Mouse (Mus musculus) hindbrain, embryonic 14.5 days (tissue): Measurements from ENCODE around the gene 4833423E24Rik. TPM values are rescaled to one million over a fixed set of nuclear protein-coding genes. Genes with fewer than 3 reads are reported as not detected.

Experiments
- ATAC-seq: fragments of 200-750 bp; cut with Nextera tagmentation; 2 replicates; pipeline ENCODE4 v1.8.0; 2017; ENCODE audit warnings: moderate number of reproducible peaks, mild to moderate bottlenecking, moderate TSS enrichment, moderate library complexity; ENCODE audit not compliant: low FRiP score
- DNase-seq: peaks from one replicate; pipeline ENCODE4 v3.0.0-alpha.2; 2015; ENCODE audit warnings: low spot score
- H3K27ac ChIP-seq: fragments of 300-500 bp; sonication (generic); 2 replicates; pipeline ENCODE4 v1.5.1; 2014; ENCODE audit warnings: mild to moderate bottlenecking, moderate library complexity
- H3K27me3 ChIP-seq: fragments of 300-500 bp; sonication (generic); 2 replicates; pipeline ENCODE4 v1.6.1; 2014; ENCODE audit warnings: mild to moderate bottlenecking, low read length, mixed read lengths; ENCODE audit not compliant: control insufficient read depth, insufficient read depth
- H3K36me3 ChIP-seq: fragments of 300-500 bp; sonication (generic); replicated peaks from 2 replicates; pipeline ENCODE4 v1.6.1; 2014; ENCODE audit not compliant: control insufficient read depth, insufficient read depth
- H3K4me1 ChIP-seq: fragments of 300-500 bp; sonication (generic); replicated peaks from 2 replicates; pipeline ENCODE4 v1.6.1; 2014; ENCODE audit warnings: antibody characterized with exemption, low read length, mixed read lengths; ENCODE audit not compliant: control insufficient read depth, insufficient read depth
- H3K4me2 ChIP-seq: fragments of 300-500 bp; sonication (generic); replicated peaks from 2 replicates; pipeline ENCODE4 v1.6.1; 2014; ENCODE audit warnings: mild to moderate bottlenecking, moderate library complexity
- H3K4me3 ChIP-seq: fragments of 300-500 bp; sonication (generic); replicated peaks from 2 replicates; pipeline ENCODE4 v1.5.1; 2014; ENCODE audit warnings: mild to moderate bottlenecking, low read length
- H3K9ac ChIP-seq: fragments of 300-500 bp; sonication (generic); 2 replicates; pipeline ENCODE4 v1.6.1; 2014
- H3K9me3 ChIP-seq: fragments of 300-500 bp; sonication (generic); 2 replicates; pipeline ENCODE4 v1.6.1; 2016; ENCODE audit warnings: low read length; ENCODE audit not compliant: control insufficient read depth
- WGBS: fragments of 180-500 bp; shearing (Covaris S2); extraction: QIAGEN DNeasy Blood & Tissue Kit; methylation state at CpG from one replicate; pipeline ENCODE4 v1.1.7; 2014; 5-methylcytosine and 5-hydroxymethylcytosine counted together
- polyA plus RNA-seq: library from polyadenylated mRNA; unstranded; fragments of >200 nt; fragmentation: Nextera tagmentation; extraction: Ambion mirVana; gene quantifications from 2 replicates; pipeline ENCODE4 v1.2.1, GENCODE M21; 2014

Gene 4833423E24Rik
- 0.13 and 0.29 TPM in 2 replicates for polyA plus RNA-seq

- H3K9me3 ChIP-seq, result no peaks in the 10 kb centered on the region
- H3K27ac ChIP-seq, result no peak within 1 kb of the TSS
- no peak within 1 kb of the TSS for H3K4me2 ChIP-seq
- no peak within 1 kb of the TSS for H3K4me3 ChIP-seq
- H3K36me3 ChIP-seq, result no peaks in the 10 kb centered on the region
- H3K9ac ChIP-seq, result no peak within 1 kb of the TSS
- DNase-seq, result no peak
- H3K27me3 ChIP-seq, result no peaks in the 10 kb centered on the region
- H3K4me1 ChIP-seq, result no peaks in the 10 kb centered on the region
- 0 out of 2 replicates have a peak, but pooled peaks have one; percentile 24 for ATAC-seq
- 43% methylated on average over 2 of the region's 4 CpGs for WGBS
Observed at GRCm38 (mm10) chr2:85518879-85519278, at the start of gene 4833423E24Rik. 4833423E24Rik (minus strand) TSS chr2:85519024.

GRCm38 (mm10) chr2:85561187-85561586 is 42.4 kb upstream of the 4833423E24Rik start:
- peak; percentile 82 for DNase-seq
- H3K9ac ChIP-seq, result no peak overlapping the region
- no peaks in the 10 kb centered on the region for H3K4me1 ChIP-seq
- H3K36me3 ChIP-seq, result no peaks in the 10 kb centered on the region
- H3K27ac ChIP-seq, result no peak overlapping the region
- no peaks in the 10 kb centered on the region for H3K9me3 ChIP-seq
- H3K27me3 ChIP-seq, result no peaks in the 10 kb centered on the region
- 22% methylated on average over 4 of the region's 4 CpGs for WGBS
- peak; percentile 79; the same call in 1 of the 2 replicates for ATAC-seq
- H3K4me2 ChIP-seq, result no peak overlapping the region
- no peak overlapping the region for H3K4me3 ChIP-seq

- H3K4me2 ChIP-seq, result no peak overlapping the region
- no peak overlapping the region for H3K9ac ChIP-seq
- 73% methylated on average over 4 of the region's 4 CpGs for WGBS
- H3K4me3 ChIP-seq, result no peak overlapping the region
- H3K9me3 ChIP-seq, result no peaks in the 10 kb centered on the region
- no peak for DNase-seq
- no peaks in the 10 kb centered on the region for H3K4me1 ChIP-seq
- H3K27me3 ChIP-seq, result no peaks in the 10 kb centered on the region
- H3K36me3 ChIP-seq, result no peaks in the 10 kb centered on the region
- no peak overlapping the region for H3K27ac ChIP-seq
- no peak for ATAC-seq
Observed at GRCm38 (mm10) chr2:85560226-85560625, 41.4 kb upstream of the 4833423E24Rik start.

GRCm38 (mm10) chr2:85554806-85555205 is 36.0 kb upstream of the 4833423E24Rik start:
- H3K4me3 ChIP-seq, result no peak overlapping the region
- WGBS, result 74% methylated on average over 1 of the region's 1 CpGs
- no peak overlapping the region for H3K4me2 ChIP-seq

GRCm38 (mm10) chr2:85533934-85534333 is 15.1 kb upstream of the 4833423E24Rik start:
- no peak overlapping the region for H3K4me2 ChIP-seq
- no peaks in the 10 kb centered on the region for H3K27me3 ChIP-seq
- no peak for DNase-seq
- ATAC-seq, result no peak
- no peaks in the 10 kb centered on the region for H3K9me3 ChIP-seq
- H3K4me1 ChIP-seq, result no peaks in the 10 kb centered on the region
- WGBS, result 92% methylated on average over 1 of the region's 1 CpGs
- no peak overlapping the region for H3K4me3 ChIP-seq
- H3K9ac ChIP-seq, result no peak overlapping the region
- H3K36me3 ChIP-seq, result no peaks in the 10 kb centered on the region
- no peak overlapping the region for H3K27ac ChIP-seq

More at GRCm38 (mm10) chr2:85554806-85555205, 36.0 kb upstream of the 4833423E24Rik start:
- Histone ChIP-seq H3K9me3 (no peaks in the 10 kb centered on the region), H3K27me3 (no peaks in the 10 kb centered on the region), H3K9ac (no peak overlapping the region), H3K36me3 (no peaks in the 10 kb centered on the region), H3K4me1 (no peaks in the 10 kb centered on the region), H3K27ac (no peak overlapping the region)
- DNase-seq (no peak), ATAC-seq (no peak)

- DNase-seq, result no peak
- WGBS, result 86% methylated on average over 2 of the region's 2 CpGs
- Histone ChIP-seq H3K27me3 (no peaks in the 10 kb centered on the region), H3K4me2 (no peak overlapping the region), H3K4me3 (no peak overlapping the region), H3K27ac (no peak overlapping the region), H3K9me3 (no peaks in the 10 kb centered on the region), H3K4me1 (no peaks in the 10 kb centered on the region), H3K9ac (no peak overlapping the region), H3K36me3 (no peaks in the 10 kb centered on the region)
- ATAC-seq, result no peak
Observed at GRCm38 (mm10) chr2:85532082-85532778, 13.4 kb upstream of the 4833423E24Rik start.

GRCm38 (mm10) chr2:85522859-85523489 is 4.2 kb upstream of the 4833423E24Rik start:
- ATAC-seq (no peak), DNase-seq (no peak)
- 59% methylated on average over 2 of the region's 2 CpGs for WGBS
- no peak overlapping the region for H3K4me3 ChIP-seq
- H3K27me3 ChIP-seq, result no peaks in the 10 kb centered on the region
- H3K9ac ChIP-seq, result no peak overlapping the region
- no peaks in the 10 kb centered on the region for H3K36me3 ChIP-seq
- H3K27ac ChIP-seq, result no peak overlapping the region
- H3K4me2 ChIP-seq, result no peak overlapping the region
- H3K4me1 ChIP-seq, result no peaks in the 10 kb centered on the region
- no peaks in the 10 kb centered on the region for H3K9me3 ChIP-seq

- no peaks in the 10 kb centered on the region for H3K4me1 ChIP-seq
- ATAC-seq (no peak), DNase-seq (no peak)
- no peaks in the 10 kb centered on the region for H3K27me3 ChIP-seq
- H3K4me3 ChIP-seq, result no peak overlapping the region
- 87% methylated on average over 10 of the region's 10 CpGs for WGBS
- no peaks in the 10 kb centered on the region for H3K36me3 ChIP-seq
- H3K4me2 ChIP-seq, result no peak overlapping the region
- no peaks in the 10 kb centered on the region for H3K9me3 ChIP-seq
- no peak overlapping the region for H3K9ac ChIP-seq
- H3K27ac ChIP-seq, result no peak overlapping the region
Observed at GRCm38 (mm10) chr2:85518292-85518691, 532 bp downstream of the 4833423E24Rik start.

GRCm38 (mm10) chr2:85510376-85510775 is 8.4 kb downstream of the 4833423E24Rik start:
- ATAC-seq, result no peak

More at GRCm38 (mm10) chr2:85510376-85510775, 8.4 kb downstream of the 4833423E24Rik start:
- no peak for DNase-seq
- no peak overlapping the region for H3K9ac ChIP-seq
- H3K4me3 ChIP-seq, result no peak overlapping the region
- no peaks in the 10 kb centered on the region for H3K36me3 ChIP-seq
- H3K4me2 ChIP-seq, result no peak overlapping the region
- 88% methylated on average over 3 of the region's 3 CpGs for WGBS
- no peak overlapping the region for H3K27ac ChIP-seq
- H3K27me3 ChIP-seq, result no peaks in the 10 kb centered on the region
- no peaks in the 10 kb centered on the region for H3K4me1 ChIP-seq
- H3K9me3 ChIP-seq, result no peaks in the 10 kb centered on the region
